Mouse (Mus musculus) liver, embryonic 14.5 days (tissue): ENCODE data around the gene Mink1.

Source experiments
- CTCF ChIP-seq: IDR thresholded peaks from 2 replicates; pipeline ENCODE4 v1.5.1; 2016; ENCODE audit warnings: antibody characterized with exemption, low read depth, control low read depth
- EP300 ChIP-seq: IDR thresholded peaks from 2 replicates; pipeline ENCODE4 v1.6.1; 2016; ENCODE audit warnings: antibody characterized with exemption, low read depth

GRCm38 (mm10) chr11:70610752-70611151 is 48.1 kb downstream of the Mink1 start:
- TF ChIP-seq CTCF (no peak), EP300 (no peak)
